Comparison of ENCODE assay signal across 17 mouse cellular contexts in genomic region chr9:28613683-28614620, GRCm38 (mm10).
DNase-seq lines count a peak whose midpoint lies in the region; ATAC-seq and TF ChIP-seq lines count a peak whose summit lies in the region.
"Had no signal": no experiment of that assay in that cellular context is flagged by ENCODE, and none has a peak within 500 bp of the region (broad histone marks: within the 10 kb centered on the region; RNA-seq: fewer than 3 reads in every experiment).

No protein-coding gene starts in this region.

- H3K9ac ChIP-seq in forebrain, postnatal 0 days = no peak overlapping the region
- H3K9ac ChIP-seq in forebrain, embryonic 13.5 days = no peak overlapping the region
- H3K9ac ChIP-seq in neural tube, embryonic 15.5 days (replicated peaks) = no peak overlapping the region
- H3K9ac ChIP-seq: heart, embryonic 15.5 days; hindbrain, embryonic 12.5 days; midbrain, embryonic 13.5 days had no signal

- no peak overlapping the region for H3K4me2 ChIP-seq in forebrain, postnatal 0 days (ENCODE audit: low read depth)
- no peak overlapping the region for H3K4me2 ChIP-seq in forebrain, embryonic 13.5 days
- no peak overlapping the region for H3K4me2 ChIP-seq in neural tube, embryonic 15.5 days
- H3K4me2 ChIP-seq: heart, embryonic 15.5 days; hindbrain, embryonic 12.5 days; midbrain, embryonic 13.5 days had no signal

- no peak for TF ChIP-seq CTCF in forebrain, postnatal 0 days (IDR thresholded peaks at IDR 0.05; ENCODE audit: low read depth)

- no peaks in the 10 kb centered on the region for H3K4me1 ChIP-seq in forebrain, postnatal 0 days (ENCODE audit: insufficient read depth)
- H3K4me1 ChIP-seq in forebrain, embryonic 13.5 days = no peaks in the 10 kb centered on the region
- 0 out of 2 replicates have a peak, but pooled peaks cover 6% of the 10 kb centered on the region for H3K4me1 ChIP-seq in neural tube, embryonic 15.5 days
- H3K4me1 ChIP-seq: hindbrain, embryonic 12.5 days had no signal

- WGBS in forebrain, postnatal 0 days = 33% methylated on average over 6 of the region's 6 CpGs
- 32% methylated on average over 6 of the region's 6 CpGs for WGBS in forebrain, embryonic 13.5 days
- WGBS in neural tube, embryonic 15.5 days = 39% methylated on average over 6 of the region's 6 CpGs

- no peak; the same call in 1 of the 2 replicates for ATAC-seq in forebrain, postnatal 0 days
- ATAC-seq in forebrain, embryonic 13.5 days = no peak
- ATAC-seq in erythroblast, adult 5-6 weeks (replicated peaks; ENCODE audit: low FRiP score, poor library complexity, severe bottlenecking) = no peak
- ATAC-seq in neural tube, embryonic 15.5 days (ENCODE audit: low FRiP score) = no peak
- ATAC-seq: intestine, embryonic 16.5 days; midbrain, embryonic 13.5 days had no signal

- H3K4me3 ChIP-seq in forebrain, postnatal 0 days (ENCODE audit: low read depth, low read length) = no peak overlapping the region
- H3K4me3 ChIP-seq in forebrain, embryonic 13.5 days = no peak overlapping the region
- no peak overlapping the region for H3K4me3 ChIP-seq in neural tube, embryonic 15.5 days (replicated peaks)
- H3K4me3 ChIP-seq: erythroblast, embryonic 14.5 days; heart, embryonic 15.5 days; hindbrain, embryonic 12.5 days; midbrain, embryonic 13.5 days had no signal

- H3K27ac ChIP-seq in forebrain, postnatal 0 days (ENCODE audit: low read depth, low read length) = no peak overlapping the region
- no peak overlapping the region for H3K27ac ChIP-seq in forebrain, embryonic 13.5 days
- no peak overlapping the region for H3K27ac ChIP-seq in neural tube, embryonic 15.5 days (replicated peaks)
- H3K27ac ChIP-seq: heart, embryonic 15.5 days; hindbrain, embryonic 12.5 days; kidney, postnatal 0 days; macrophage; midbrain, embryonic 13.5 days had no signal

- no peaks in the 10 kb centered on the region for H3K9me3 ChIP-seq in forebrain, postnatal 0 days (ENCODE audit: low read length)
- no peaks in the 10 kb centered on the region for H3K9me3 ChIP-seq in forebrain, embryonic 13.5 days (replicated peaks)
- H3K9me3 ChIP-seq in neural tube, embryonic 15.5 days (replicated peaks) = no peaks in the 10 kb centered on the region
- H3K9me3 ChIP-seq: heart, embryonic 15.5 days; hindbrain, embryonic 12.5 days; midbrain, embryonic 13.5 days had no signal

- H3K36me3 ChIP-seq in forebrain, postnatal 0 days (ENCODE audit: insufficient read depth) = no peaks in the 10 kb centered on the region
- H3K36me3 ChIP-seq in forebrain, embryonic 13.5 days (ENCODE audit: poor library complexity, severe bottlenecking) = no peaks in the 10 kb centered on the region
- H3K36me3 ChIP-seq in neural tube, embryonic 15.5 days = no peaks in the 10 kb centered on the region
- H3K36me3 ChIP-seq: heart, embryonic 15.5 days; hindbrain, embryonic 12.5 days; midbrain, embryonic 13.5 days had no signal

- DNase-seq in forebrain, postnatal 0 days = peak; percentile 50
- peak; percentile 5 for DNase-seq in right cerebral cortex, postnatal 4 days
- DNase-seq in right cerebral cortex, adult 2 months (ENCODE audit: low spot score in 2 of 2) = no peak
- DNase-seq in cerebellum, postnatal 14 days = peak; percentile 52 to 69
- DNase-seq: gastrocnemius, postnatal 36 days; liver; lung, adult 2 months had no signal

- H3K27me3 ChIP-seq in forebrain, postnatal 0 days (ENCODE audit: insufficient read depth, low read length) = no peaks in the 10 kb centered on the region
- H3K27me3 ChIP-seq in forebrain, embryonic 13.5 days = no peaks in the 10 kb centered on the region
- no peaks in the 10 kb centered on the region for H3K27me3 ChIP-seq in neural tube, embryonic 15.5 days (replicated peaks)
- H3K27me3 ChIP-seq: heart, embryonic 15.5 days; hindbrain, embryonic 12.5 days; midbrain, embryonic 13.5 days had no signal

Comparison
In these comparisons a context has a peak if more than half of its experiments do, and no peak if none do; other contexts are left out.
1. DNase-seq: peak in forebrain, postnatal 0 days (single experiment), right cerebral cortex, postnatal 4 days (single experiment) and cerebellum, postnatal 14 days (2 of 2); none in right cerebral cortex, adult 2 months (0 of 2).